Mouse (Mus musculus) megakaryocyte, adult 5-6 weeks (primary cell): ENCODE data around the gene Eng. TPM values are rescaled to one million over a fixed set of nuclear protein-coding genes. Genes with fewer than 3 reads are reported as not detected.
A peak's percentile ranks its signal among the peaks of the same experiment; 100 is the strongest.

Experiments used
- ATAC-seq: 2 replicates; pipeline ENCODE4 v1.8.0; 2016; ENCODE audit warnings: mild to moderate bottlenecking, inconsistent platforms; ENCODE audit not compliant: poor library complexity, severe bottlenecking
- total RNA-seq, 2 experiments: library from RNA; stranded (forward) in 1 of 2; stranded (reverse) in 1 of 2; fragments of 153-499, 151-499 nt in 1 of 2; fragments of 221-1000, 200-1000 nt in 1 of 2; gene quantifications; 2 replicates each; pipeline versions ENCODE4 v1.2.3 to v1.2.4; 2015 to 2017

The Eng gene
- total RNA-seq, 2 experiments from 2014 or later: 2.0 to 7.9 TPM

GRCm38 (mm10) chr2:32620682-32621516 is 25.5 kb upstream of the Eng start:
- ATAC-seq: no peak

- ATAC-seq: no peak
Measured at GRCm38 (mm10) chr2:32621517-32621859, 24.9 kb upstream of the Eng start, which contains the start of gene Ak1. Ak1 (plus strand) TSS chr2:32621758.

DNA sequence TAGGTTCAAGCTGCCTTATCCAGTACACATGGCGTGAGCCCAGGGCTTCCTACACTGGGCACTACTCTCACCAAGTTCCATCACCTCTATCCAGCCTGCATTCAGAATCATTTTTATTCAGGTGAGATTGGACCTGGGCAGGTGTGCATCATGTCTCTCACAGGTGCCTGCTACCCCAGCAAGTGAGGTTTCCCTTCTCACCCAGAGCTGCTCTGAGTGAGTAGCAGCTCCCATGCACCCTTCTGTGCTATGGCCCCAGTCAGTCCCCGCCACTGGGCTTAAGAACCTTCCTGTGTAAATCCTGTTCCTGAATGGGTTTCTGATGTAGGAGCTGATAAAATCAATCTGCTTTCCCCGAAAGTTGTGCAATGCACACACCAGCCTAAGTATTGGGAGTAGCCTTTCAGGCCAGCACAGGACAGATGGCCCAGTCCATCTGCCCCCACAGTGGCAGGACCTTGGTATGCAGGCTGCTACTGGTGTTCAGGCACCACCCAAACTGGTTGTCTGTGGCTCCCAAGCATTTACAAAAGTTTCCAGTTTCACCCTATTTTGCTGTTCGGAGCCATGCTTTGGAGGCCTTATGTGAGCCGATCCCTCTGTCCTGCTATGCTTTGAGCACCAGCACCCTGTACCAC is 22.2 kb upstream of the Eng start:
- no peak for ATAC-seq

DNA sequence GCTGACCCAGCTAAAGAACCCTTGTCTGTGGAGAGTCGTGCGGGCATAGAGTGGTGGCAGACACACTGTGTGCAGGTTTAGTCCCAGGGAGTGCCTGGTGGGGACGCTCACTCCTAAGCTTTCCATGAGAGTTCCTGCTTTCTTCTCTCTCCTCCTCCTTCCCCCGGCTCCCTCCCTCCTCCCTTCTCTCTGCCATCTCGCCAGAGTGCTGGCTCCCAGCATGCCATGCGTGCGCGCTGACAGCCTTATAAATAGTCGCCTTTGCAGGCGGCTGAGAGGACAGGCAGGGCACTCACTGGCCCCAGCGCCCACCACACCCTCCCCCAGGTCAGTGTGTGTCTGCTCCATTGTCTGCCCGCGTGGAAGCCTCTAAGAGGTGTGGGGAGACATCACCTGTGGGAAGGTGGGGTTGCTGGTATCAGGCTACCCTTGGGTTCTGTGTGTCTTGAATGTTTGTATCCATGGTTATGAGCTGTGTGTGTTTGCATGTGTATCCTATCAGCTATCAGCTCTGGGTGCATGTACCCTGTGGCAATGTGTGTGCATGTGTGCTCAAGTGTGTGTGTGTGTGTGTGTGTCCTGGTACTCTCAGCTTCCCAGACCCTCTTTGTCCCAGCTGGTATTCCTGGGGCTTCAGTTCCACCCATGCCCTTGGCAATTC is 21.1 kb upstream of the Eng start:
- no peak for ATAC-seq

DNA sequence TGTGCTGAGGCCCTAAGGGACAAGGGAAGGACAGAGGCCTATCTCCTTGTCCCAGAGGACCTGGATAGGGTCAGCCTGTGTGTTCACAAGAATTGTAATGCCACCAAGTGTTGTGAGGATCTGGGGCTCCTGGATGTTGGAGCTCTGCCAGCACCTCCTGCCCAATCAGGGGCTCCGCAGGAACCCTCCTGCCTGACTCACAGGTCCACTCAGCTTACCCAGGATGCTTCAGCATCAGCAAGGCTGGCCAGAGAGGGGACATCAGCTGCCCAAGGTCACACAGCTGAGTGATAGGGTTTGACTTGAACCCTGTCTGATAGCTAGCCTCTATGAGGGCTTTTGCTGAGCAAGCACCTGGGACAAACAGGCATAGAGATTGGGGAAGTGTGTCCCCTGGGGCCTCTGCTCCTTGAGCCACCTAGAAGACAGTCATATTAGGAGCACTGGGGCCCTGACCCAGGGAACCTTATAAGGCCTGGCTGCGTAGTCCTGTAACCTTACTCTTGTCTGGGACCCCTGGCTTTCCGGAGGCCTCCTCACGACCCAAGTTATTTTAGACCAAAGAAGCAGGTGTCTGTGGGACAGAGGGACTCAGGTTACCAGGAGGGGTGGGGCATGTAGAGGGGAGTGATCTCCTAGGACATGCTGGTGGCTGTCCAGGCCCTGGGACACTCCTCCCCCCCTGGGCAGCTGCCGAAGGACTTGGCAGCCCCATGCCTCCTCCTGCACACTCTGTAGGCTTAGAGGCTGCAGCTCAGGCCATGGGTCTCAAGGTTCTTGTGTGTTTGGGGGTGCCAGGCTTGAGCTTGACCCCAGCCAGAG is 20.3 kb upstream of the Eng start:
- no peak for ATAC-seq

DNA sequence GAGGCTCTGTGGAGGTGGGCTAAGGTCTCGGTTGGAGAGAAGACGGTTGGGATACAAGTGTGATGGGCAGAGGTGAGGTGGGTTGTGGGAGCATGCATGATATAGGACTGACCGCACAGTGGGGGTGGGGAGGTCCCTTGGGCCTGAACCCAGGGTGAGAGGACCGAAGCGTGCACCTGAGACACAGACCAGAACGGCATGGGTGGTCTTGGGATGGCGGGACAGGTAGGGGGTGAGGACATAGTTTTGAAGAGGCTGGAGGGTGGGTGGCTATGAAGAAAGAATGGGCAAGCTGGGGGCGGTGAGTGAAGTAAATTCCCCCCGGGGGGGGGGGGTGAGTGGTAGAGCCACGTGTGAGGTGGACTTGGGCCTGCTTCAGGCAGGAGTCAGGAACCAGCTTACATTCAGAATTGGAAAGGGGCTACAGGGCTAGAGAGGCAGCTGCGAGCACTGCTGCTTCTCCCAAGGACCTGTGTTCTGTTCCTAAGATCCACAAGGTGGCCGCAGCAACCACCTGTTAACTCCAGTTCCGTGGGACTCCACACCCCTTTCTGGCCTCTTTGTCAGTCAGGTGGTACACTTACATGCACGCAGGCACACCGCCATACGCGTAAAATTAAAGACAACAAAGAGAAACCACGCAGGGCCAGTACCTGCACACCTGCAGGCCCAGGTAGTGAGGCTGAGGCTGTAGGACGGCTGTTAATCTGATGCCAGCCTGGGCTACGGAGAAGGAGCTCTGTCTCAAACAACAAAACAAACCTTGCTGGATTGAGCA is 18.9 kb upstream of the Eng start:
- ATAC-seq: no peak

GRCm38 (mm10) chr2:32628044-32628550 is 18.3 kb upstream of the Eng start:
- no peak for ATAC-seq

- no peak for ATAC-seq
Measured at GRCm38 (mm10) chr2:32628729-32629128, 17.7 kb upstream of the Eng start.

DNA sequence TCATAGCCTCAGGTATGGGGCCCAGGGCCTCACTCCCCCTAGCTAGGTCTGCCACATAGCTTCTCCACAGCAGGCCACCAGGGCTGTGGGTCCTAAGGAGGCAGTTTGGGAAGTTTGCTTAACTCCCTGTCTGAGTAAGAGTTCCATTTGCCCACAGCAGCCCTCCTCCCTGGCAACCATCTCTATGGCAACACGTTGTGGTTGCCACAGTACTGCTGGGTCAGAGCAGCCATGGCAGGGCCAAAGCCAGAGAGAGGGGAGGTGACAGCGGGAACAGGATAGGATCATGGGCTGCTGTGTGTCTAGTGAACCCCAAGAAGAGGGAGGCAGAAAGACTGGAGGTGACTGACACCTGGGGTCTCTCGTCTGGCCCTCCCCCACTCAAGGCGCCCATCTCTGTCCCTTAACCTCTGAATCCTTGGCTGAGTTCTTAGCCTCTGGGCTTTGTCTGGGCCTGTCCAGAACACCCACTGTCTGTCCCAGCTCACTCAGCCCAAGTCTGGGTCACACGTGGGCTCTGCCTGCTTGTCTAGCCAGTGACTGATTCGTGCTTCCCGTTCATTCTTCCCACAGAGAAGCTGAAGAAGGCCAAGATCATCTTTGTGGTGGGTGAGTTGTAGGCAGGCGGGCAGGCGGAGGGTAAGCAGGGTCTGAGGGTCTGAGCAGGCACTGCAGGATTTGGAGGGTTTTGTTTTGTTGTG is 17.0 kb upstream of the Eng start:
- ATAC-seq: no peak

DNA sequence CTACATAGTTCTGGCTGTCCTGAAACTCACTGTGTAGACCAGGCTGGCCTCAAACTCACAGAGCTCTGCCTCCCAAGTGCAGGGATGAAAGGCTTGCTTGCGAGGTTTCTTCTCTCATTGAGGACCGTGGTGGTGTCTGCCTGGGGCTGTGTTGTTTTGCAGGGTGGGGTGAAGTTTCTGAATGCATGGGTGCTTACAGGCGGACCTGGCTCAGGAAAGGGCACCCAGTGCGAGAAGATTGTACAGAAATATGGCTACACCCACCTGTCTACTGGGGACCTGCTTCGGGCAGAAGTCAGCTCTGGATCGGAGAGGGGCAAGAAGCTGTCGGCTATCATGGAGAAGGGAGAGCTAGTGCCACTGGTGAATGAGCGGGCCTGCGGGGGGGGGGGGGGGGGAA is 16.4 kb upstream of the Eng start:
- ATAC-seq: no peak

DNA sequence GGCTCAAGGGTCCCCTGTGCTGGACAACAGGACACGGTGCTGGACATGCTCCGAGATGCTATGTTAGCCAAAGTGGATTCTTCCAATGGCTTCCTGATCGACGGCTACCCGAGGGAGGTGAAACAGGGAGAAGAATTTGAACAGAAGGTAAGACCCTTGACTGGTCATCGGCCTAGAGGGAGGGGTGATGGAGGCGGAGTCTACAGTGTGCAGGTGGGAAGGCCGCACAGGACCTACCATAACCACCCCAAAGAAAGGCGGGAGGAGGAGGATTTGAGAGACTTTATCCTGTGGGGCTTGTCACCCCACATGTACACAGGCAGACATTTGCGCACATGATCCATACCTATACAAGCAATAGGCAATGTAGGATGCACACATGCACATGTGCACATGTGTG is 15.3 kb upstream of the Eng start:
- ATAC-seq: no peak

GRCm38 (mm10) chr2:32631737-32632394 is 14.5 kb upstream of the Eng start:
- peak; percentile 91 for ATAC-seq

- no peak for ATAC-seq
Measured at GRCm38 (mm10) chr2:32633660-32634059, 12.7 kb upstream of the Eng start.

GRCm38 (mm10) chr2:32634277-32635105 is 11.9 kb upstream of the Eng start:
- ATAC-seq: no peak

- ATAC-seq: no peak
Measured at GRCm38 (mm10) chr2:32636617-32637016, 9.8 kb upstream of the Eng start.

DNA sequence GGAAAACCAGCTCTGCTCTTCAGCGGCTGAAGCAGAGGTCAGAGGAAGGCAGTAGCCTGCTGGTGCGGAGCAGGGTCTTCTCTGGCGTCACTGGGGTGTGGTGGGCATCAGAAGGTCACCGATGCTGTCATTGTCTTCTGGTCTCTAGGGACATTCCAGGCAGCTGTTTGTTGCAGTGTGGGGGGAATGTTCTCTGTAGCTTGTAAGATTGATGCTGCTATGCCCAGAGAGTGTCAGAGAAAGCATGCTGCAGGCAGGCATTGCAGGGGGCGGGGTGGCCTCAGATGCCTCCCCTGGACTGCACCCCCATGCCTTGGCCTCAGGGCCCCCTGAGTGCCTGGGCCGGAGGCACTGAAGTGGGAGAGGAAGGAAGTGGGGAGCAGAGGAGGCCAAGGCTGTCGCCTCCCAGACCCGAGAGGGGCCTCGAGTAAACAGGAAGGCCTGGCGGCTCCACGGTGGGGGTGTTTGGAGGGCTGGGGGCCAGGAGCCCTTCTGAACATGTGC is 8.6 kb upstream of the Eng start:
- peak; percentile 54 for ATAC-seq

DNA sequence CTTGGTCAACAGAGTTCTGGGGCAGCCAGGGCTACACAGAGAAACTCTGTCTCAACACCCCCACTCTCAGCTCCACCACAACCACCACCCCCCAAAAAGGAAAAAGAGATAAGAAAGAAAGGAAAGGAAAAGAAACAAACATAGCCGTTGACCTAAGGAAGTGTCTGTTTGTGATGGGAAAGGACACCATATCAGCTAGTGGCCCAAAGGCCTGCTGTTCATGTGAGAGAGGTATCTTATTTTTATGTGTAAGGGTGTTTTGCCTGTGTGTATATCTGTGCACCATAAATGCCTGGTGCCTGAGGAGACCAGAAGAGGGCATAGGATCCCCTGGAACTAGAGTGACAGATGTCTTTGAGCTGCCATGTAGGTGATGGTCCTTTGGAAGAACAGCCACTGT is 6.8 kb upstream of the Eng start:
- ATAC-seq: no peak

GRCm38 (mm10) chr2:32640550-32641051 is 5.8 kb upstream of the Eng start:
- ATAC-seq: no peak
